Mouse (Mus musculus) spleen, postnatal 36 days (tissue): Measurements from ENCODE around the gene Mme.

Experiments
- DNase-seq, 2 experiments: peaks; one replicate each; pipeline ENCODE4 v3.0.0; 2022; ENCODE audit warnings: low spot score in 2 of 2, mixed read lengths in 1 of 2

Mme gene

GRCm38 (mm10) chr3:63241099-63241587 lies at the start of gene Mme:
TSS of gene Mme (plus strand) at chr3:63241537.
- DNase-seq = no peak

- DNase-seq = no peak
Observed at GRCm38 (mm10) chr3:63196565-63196964, 44.8 kb upstream of the Mme start.

- DNase-seq = no peak
Observed at GRCm38 (mm10) chr3:63198026-63198425, 43.3 kb upstream of the Mme start.

GRCm38 (mm10) chr3:63221867-63222591 lies 19.3 kb upstream of the Mme start:
- no peak for DNase-seq

- no peak for DNase-seq
Observed at GRCm38 (mm10) chr3:63223676-63224075, 17.7 kb upstream of the Mme start.

GRCm38 (mm10) chr3:63235957-63236356 lies 5.4 kb upstream of the Mme start:
- DNase-seq = no peak

GRCm38 (mm10) chr3:63243721-63244120 lies 2.4 kb downstream of the Mme start:
- no peak for DNase-seq

GRCm38 (mm10) chr3:63272091-63272490 lies 30.8 kb downstream of the Mme start:
- no peak for DNase-seq

- no peak for DNase-seq
Observed at GRCm38 (mm10) chr3:63294316-63294715, 53.0 kb downstream of the Mme start.

- no peak for DNase-seq
Observed at GRCm38 (mm10) chr3:63294791-63295190, 53.5 kb downstream of the Mme start.

- no peak for DNase-seq
Observed at GRCm38 (mm10) chr3:63295237-63295636, 53.9 kb downstream of the Mme start.

GRCm38 (mm10) chr3:63295657-63296231 lies 54.4 kb downstream of the Mme start:
- no peak for DNase-seq

- no peak for DNase-seq
Observed at GRCm38 (mm10) chr3:63296411-63296810, 55.1 kb downstream of the Mme start.

- DNase-seq = peak in 1 of 2 experiments; percentile 2
Observed at GRCm38 (mm10) chr3:63297787-63298186, 56.5 kb downstream of the Mme start.

GRCm38 (mm10) chr3:63315211-63315760 lies 73.9 kb downstream of the Mme start:
- DNase-seq = no peak

- DNase-seq = no peak
Observed at GRCm38 (mm10) chr3:63317496-63317895, 76.2 kb downstream of the Mme start.

GRCm38 (mm10) chr3:63325615-63326014 lies 84.3 kb downstream of the Mme start:
- DNase-seq = no peak

GRCm38 (mm10) chr3:63340110-63340509 lies 98.8 kb downstream of the Mme start:
- no peak for DNase-seq

GRCm38 (mm10) chr3:63340546-63340945 lies 99.2 kb downstream of the Mme start:
- no peak for DNase-seq

- DNase-seq = no peak
Observed at GRCm38 (mm10) chr3:63341481-63341880, 100.1 kb downstream of the Mme start.

GRCm38 (mm10) chr3:63344998-63345397 lies 103.7 kb downstream of the Mme start:
- no peak for DNase-seq

- no peak for DNase-seq
Observed at GRCm38 (mm10) chr3:63348893-63349426, 107.6 kb downstream of the Mme start.

- DNase-seq = no peak
Observed at GRCm38 (mm10) chr3:63350242-63350641, 108.9 kb downstream of the Mme start.
